Mouse (Mus musculus): ENCODE results near the gene Olfr56.

GRCm38 (mm10) chr11:49111000-49111399 is 132.3 kb downstream of the Olfr56 start:
- TF ChIP-seq CTCF (IDR thresholded peaks at IDR 0.05; ENCODE audit: insufficient read depth, low read depth, low read length) (no peak), POLR2A (IDR thresholded peaks at IDR 0.05; ENCODE audit: insufficient read depth, low read depth, low read length) (no peak)
